Mouse (Mus musculus): ENCODE measurements at regions not wholly inside any gene's neighbourhood (a gene's known extent, or its start where the extent isn't known, plus 50 kb on each side); places are given as distances from the start of the nearest gene placed in this dataset.

- no peak for ATAC-seq (ENCODE audit: low FRiP score)
- 87% methylated on average over 14 of the region's 14 CpGs for WGBS
- Histone ChIP-seq H3K4me2 (replicated peaks) (no peak overlapping the region), H3K36me3 (replicated peaks; ENCODE audit: control insufficient read depth, insufficient read depth) (no peaks in the 10 kb centered on the region), H3K9ac (no peak overlapping the region), H3K9me3 (ENCODE audit: control insufficient read depth, low read length) (no peaks in the 10 kb centered on the region), H3K4me1 (replicated peaks; ENCODE audit: control insufficient read depth, insufficient read depth, low read length) (no peaks in the 10 kb centered on the region), H3K27me3 (ENCODE audit: control insufficient read depth, insufficient read depth, low read length) (no peaks in the 10 kb centered on the region), H3K27ac (no peak overlapping the region), H3K4me3 (replicated peaks; ENCODE audit: low read length) (no peak overlapping the region)
- DNase-seq (ENCODE audit: low spot score): no peak
Observed at GRCm38 (mm10) chr4:82065641-82066358, 623.2 kb upstream of the Mpdz start.

DNA sequence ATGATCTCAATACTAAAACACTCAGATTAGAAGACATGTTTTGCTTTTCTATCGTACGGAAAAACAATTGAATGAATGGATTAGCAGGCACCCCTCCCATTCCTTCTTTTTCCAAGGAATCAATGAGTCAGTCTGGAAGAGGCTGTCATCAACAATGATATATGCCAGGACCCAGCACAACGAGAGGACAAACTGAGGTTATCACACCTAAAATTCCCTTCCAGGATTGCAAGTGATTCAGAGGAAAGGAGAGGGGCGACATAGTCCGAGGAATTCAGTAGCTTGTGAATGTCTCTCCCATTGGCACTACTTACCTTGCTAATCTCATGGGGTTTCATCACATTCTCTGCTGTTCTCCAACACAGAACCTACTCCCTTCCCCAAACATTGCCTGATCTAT lies 620.1 kb upstream of the Mpdz start:
- H3K9me3 ChIP-seq (ENCODE audit: control insufficient read depth, low read length): no peaks in the 10 kb centered on the region
- no peaks in the 10 kb centered on the region for H3K4me1 ChIP-seq (replicated peaks; ENCODE audit: control insufficient read depth, insufficient read depth, low read length)
- 90% methylated on average over 5 of the region's 5 CpGs for WGBS
- no peak overlapping the region for H3K4me2 ChIP-seq (replicated peaks)
- H3K27ac ChIP-seq: no peak overlapping the region
- no peak for DNase-seq (ENCODE audit: low spot score)
- no peaks in the 10 kb centered on the region for H3K27me3 ChIP-seq (ENCODE audit: control insufficient read depth, insufficient read depth, low read length)
- H3K36me3 ChIP-seq (replicated peaks; ENCODE audit: control insufficient read depth, insufficient read depth): no peaks in the 10 kb centered on the region
- no peak overlapping the region for H3K9ac ChIP-seq
- no peak for ATAC-seq (ENCODE audit: low FRiP score)
- H3K4me3 ChIP-seq (replicated peaks; ENCODE audit: low read length): no peak overlapping the region

DNA sequence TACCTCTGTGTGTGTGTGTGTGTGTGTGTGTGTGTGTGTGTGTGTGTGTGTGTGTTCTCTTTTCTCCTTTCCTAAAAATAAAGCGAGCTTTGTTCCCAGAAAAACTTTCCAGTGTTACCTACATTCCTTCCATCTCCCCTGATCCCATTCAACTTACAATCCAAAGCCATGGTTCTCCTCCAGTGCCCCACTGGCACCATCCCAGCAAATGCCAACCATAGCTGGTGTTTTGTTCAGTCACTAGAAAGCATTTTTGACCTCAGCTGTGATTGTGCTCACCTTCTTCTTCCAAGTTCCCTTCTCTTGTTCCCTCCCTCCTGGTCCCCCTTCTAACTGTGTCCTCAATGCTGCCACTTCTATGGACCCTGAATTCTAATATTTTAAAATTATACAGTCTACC lies 614.1 kb upstream of the Mpdz start:
- Histone ChIP-seq H3K27ac (no peak overlapping the region), H3K27me3 (ENCODE audit: control insufficient read depth, insufficient read depth, low read length) (no peaks in the 10 kb centered on the region), H3K36me3 (replicated peaks; ENCODE audit: control insufficient read depth, insufficient read depth) (no peaks in the 10 kb centered on the region), H3K9ac (no peak overlapping the region), H3K4me3 (replicated peaks; ENCODE audit: low read length) (no peak overlapping the region), H3K4me1 (replicated peaks; ENCODE audit: control insufficient read depth, insufficient read depth, low read length) (no peaks in the 10 kb centered on the region), H3K9me3 (ENCODE audit: control insufficient read depth, low read length) (no peaks in the 10 kb centered on the region), H3K4me2 (replicated peaks) (no peak overlapping the region)
- ATAC-seq (ENCODE audit: low FRiP score) (no peak), DNase-seq (ENCODE audit: low spot score) (no peak)
- WGBS: 75% methylated on average over 1 of the region's 1 CpGs

DNA sequence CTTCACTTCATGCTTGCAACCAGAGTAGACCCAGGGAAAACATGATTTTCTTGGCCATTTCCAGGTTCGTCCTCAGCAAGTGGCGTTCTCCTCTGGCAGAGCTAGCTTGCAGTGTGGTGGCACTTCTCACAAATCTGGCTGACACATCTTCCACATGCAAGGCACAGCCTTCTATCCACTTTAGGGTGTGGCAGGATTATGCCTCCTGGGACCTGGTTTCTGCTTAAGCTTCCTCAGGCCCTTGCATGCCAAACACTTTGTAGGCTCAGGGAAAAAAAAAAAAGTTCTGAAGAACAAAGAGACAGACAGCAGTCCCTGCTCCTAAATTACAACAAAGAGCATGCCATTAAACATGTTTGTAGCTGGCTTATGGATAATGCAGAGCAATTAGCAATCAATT lies 605.6 kb upstream of the Mpdz start:
- H3K36me3 ChIP-seq (replicated peaks; ENCODE audit: control insufficient read depth, insufficient read depth): no peaks in the 10 kb centered on the region
- no peak for DNase-seq (ENCODE audit: low spot score)
- ATAC-seq (ENCODE audit: low FRiP score): no peak
- 96% methylated on average over 2 of the region's 2 CpGs for WGBS
- no peak overlapping the region for H3K9ac ChIP-seq
- no peaks in the 10 kb centered on the region for H3K9me3 ChIP-seq (ENCODE audit: control insufficient read depth, low read length)
- no peak overlapping the region for H3K4me2 ChIP-seq (replicated peaks)
- H3K4me3 ChIP-seq (replicated peaks; ENCODE audit: low read length): no peak overlapping the region
- no peaks in the 10 kb centered on the region for H3K4me1 ChIP-seq (replicated peaks; ENCODE audit: control insufficient read depth, insufficient read depth, low read length)
- no peak overlapping the region for H3K27ac ChIP-seq
- H3K27me3 ChIP-seq (ENCODE audit: control insufficient read depth, insufficient read depth, low read length): no peaks in the 10 kb centered on the region

GRCm38 (mm10) chr4:82037473-82037872 lies 594.9 kb upstream of the Mpdz start:
- H3K27ac ChIP-seq: no peak overlapping the region
- 94% methylated on average over 1 of the region's 1 CpGs for WGBS
- ATAC-seq (ENCODE audit: low FRiP score) (no peak), DNase-seq (ENCODE audit: low spot score) (no peak)
- H3K4me1 ChIP-seq (replicated peaks; ENCODE audit: control insufficient read depth, insufficient read depth, low read length): no peaks in the 10 kb centered on the region; the same call in 1 of the 2 replicates
- H3K36me3 ChIP-seq (replicated peaks; ENCODE audit: control insufficient read depth, insufficient read depth): no peaks in the 10 kb centered on the region
- H3K4me2 ChIP-seq (replicated peaks): no peak overlapping the region
- H3K9me3 ChIP-seq (ENCODE audit: control insufficient read depth, low read length): no peaks in the 10 kb centered on the region
- H3K4me3 ChIP-seq (replicated peaks; ENCODE audit: low read length): no peak overlapping the region
- no peaks in the 10 kb centered on the region for H3K27me3 ChIP-seq (ENCODE audit: control insufficient read depth, insufficient read depth, low read length)
- H3K9ac ChIP-seq: no peak overlapping the region

DNA sequence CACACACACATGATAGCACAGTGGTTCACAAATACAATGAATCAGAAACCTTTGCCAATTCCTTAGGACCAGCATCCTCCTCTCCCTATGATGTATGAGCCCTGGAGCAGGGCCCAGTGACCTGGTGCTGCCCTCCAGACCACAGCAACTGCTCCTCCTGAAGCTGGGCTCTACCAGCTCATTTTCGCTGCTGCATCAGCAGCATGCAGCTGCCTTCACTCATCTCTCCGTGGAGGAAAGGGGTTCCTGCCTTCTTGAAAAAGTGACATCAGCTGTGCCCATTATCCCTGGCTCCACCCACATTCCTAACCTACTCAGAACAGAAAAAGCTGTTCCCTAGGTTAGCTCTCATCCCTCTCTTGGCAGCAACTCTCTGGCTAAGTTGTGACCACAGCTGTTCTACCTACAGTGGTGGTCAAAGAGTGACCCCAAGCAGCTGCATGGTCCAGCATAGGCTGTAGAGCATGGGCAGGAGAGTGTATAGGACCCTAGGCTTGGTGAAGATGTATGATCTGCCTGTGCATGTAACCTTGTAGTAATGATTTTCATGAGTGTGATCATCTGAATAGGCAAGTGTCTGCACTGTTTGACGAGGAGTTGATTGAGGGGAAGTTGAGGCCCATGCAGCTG lies 592.6 kb upstream of the Mpdz start:
- ATAC-seq (ENCODE audit: low FRiP score) (no peak), DNase-seq (ENCODE audit: low spot score) (no peak)
- Histone ChIP-seq H3K27ac (no peak overlapping the region), H3K4me2 (replicated peaks) (no peak overlapping the region), H3K9me3 (ENCODE audit: control insufficient read depth, low read length) (no peaks in the 10 kb centered on the region), H3K4me3 (replicated peaks; ENCODE audit: low read length) (no peak overlapping the region), H3K9ac (no peak overlapping the region), H3K4me1 (replicated peaks; ENCODE audit: control insufficient read depth, insufficient read depth, low read length) (no peaks in the 10 kb centered on the region; the same call in 1 of the 2 replicates), H3K27me3 (ENCODE audit: control insufficient read depth, insufficient read depth, low read length) (no peaks in the 10 kb centered on the region), H3K36me3 (replicated peaks; ENCODE audit: control insufficient read depth, insufficient read depth) (no peaks in the 10 kb centered on the region)
- 45% methylated on average over 3 of the region's 3 CpGs for WGBS

- ATAC-seq (ENCODE audit: low FRiP score): no peak
- no peaks in the 10 kb centered on the region for H3K36me3 ChIP-seq (replicated peaks; ENCODE audit: control insufficient read depth, insufficient read depth)
- no peaks in the 10 kb centered on the region for H3K4me1 ChIP-seq (replicated peaks; ENCODE audit: control insufficient read depth, insufficient read depth, low read length)
- no peak overlapping the region for H3K27ac ChIP-seq
- H3K27me3 ChIP-seq (ENCODE audit: control insufficient read depth, insufficient read depth, low read length): no peaks in the 10 kb centered on the region
- H3K4me3 ChIP-seq (replicated peaks; ENCODE audit: low read length): no peak overlapping the region
- WGBS: 80% methylated on average over 9 of the region's 9 CpGs
- no peak for DNase-seq (ENCODE audit: low spot score)
- no peak overlapping the region for H3K4me2 ChIP-seq (replicated peaks)
- H3K9ac ChIP-seq: no peak overlapping the region
- H3K9me3 ChIP-seq (ENCODE audit: control insufficient read depth, low read length): no peaks in the 10 kb centered on the region
Observed at GRCm38 (mm10) chr4:82029237-82029636, 586.6 kb upstream of the Mpdz start.

DNA sequence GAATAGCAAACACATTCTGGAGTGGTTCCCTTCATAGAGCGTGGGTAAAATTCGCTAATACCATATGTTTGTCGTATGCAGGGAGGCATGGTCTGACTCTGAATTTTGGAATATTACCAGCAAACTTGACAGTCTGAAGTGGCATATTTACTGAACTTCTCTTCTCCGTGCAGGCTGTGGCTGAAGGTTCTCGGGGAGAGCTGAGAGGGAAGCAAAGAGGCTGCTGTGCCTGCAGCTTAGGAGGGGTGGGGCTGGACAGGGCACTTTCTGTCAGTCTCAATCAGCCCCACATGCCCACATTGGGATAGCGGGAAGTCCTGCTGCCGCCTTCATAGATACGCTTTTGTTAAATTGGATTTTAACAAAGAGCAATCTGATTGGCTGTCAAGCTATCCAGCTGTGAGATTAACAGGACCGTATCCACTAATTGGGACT lies 584.8 kb upstream of the Mpdz start:
- peak; percentile 43; the same call in 1 of the 2 replicates for ATAC-seq (ENCODE audit: low FRiP score)
- Histone ChIP-seq H3K36me3 (replicated peaks; ENCODE audit: control insufficient read depth, insufficient read depth) (no peaks in the 10 kb centered on the region), H3K9ac (no peak overlapping the region), H3K4me1 (replicated peaks; ENCODE audit: control insufficient read depth, insufficient read depth, low read length) (no peaks in the 10 kb centered on the region), H3K27ac (no peak overlapping the region), H3K27me3 (ENCODE audit: control insufficient read depth, insufficient read depth, low read length) (no peaks in the 10 kb centered on the region), H3K9me3 (ENCODE audit: control insufficient read depth, low read length) (peaks cover under 1% of the 10 kb centered on the region; the same call in 1 of the 2 replicates), H3K4me2 (replicated peaks) (no peak overlapping the region), H3K4me3 (replicated peaks; ENCODE audit: low read length) (no peak overlapping the region)
- DNase-seq (ENCODE audit: low spot score): no peak
- WGBS: 48% methylated on average over 9 of the region's 9 CpGs

DNA sequence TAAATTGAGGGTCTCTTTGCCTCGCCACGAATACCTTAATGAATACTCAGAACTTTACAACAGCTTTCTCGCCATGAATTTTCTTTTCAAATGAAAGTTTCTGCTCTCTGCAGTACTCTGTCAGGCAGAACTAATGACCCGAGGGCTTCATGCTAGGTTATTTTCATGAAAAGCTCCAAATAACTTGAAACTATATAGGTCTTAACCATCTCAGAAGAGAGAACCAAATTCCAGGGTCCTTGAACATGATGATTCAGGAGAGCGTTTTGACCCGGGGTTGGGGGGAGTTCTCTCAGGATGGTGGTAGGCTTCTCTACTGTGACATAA lies 558.8 kb upstream of the Mpdz start:
- H3K4me3 ChIP-seq (replicated peaks; ENCODE audit: low read length): no peak overlapping the region
- H3K4me2 ChIP-seq (replicated peaks): no peak overlapping the region
- H3K4me1 ChIP-seq (replicated peaks; ENCODE audit: control insufficient read depth, insufficient read depth, low read length): 0 out of 2 replicates have a peak, but pooled peaks cover 4% of the 10 kb centered on the region
- no peaks in the 10 kb centered on the region for H3K27me3 ChIP-seq (ENCODE audit: control insufficient read depth, insufficient read depth, low read length)
- WGBS: 87% methylated on average over 6 of the region's 6 CpGs
- no peaks in the 10 kb centered on the region for H3K36me3 ChIP-seq (replicated peaks; ENCODE audit: control insufficient read depth, insufficient read depth)
- no peak overlapping the region for H3K27ac ChIP-seq
- no peak overlapping the region for H3K9ac ChIP-seq
- DNase-seq (ENCODE audit: low spot score) (no peak), ATAC-seq (ENCODE audit: low FRiP score) (no peak)
- no peaks in the 10 kb centered on the region for H3K9me3 ChIP-seq (ENCODE audit: control insufficient read depth, low read length)
